Mouse (Mus musculus) urinary bladder, postnatal 14 days (tissue): ENCODE results near the gene Olfr1311.
"Not testable (repeated sequence)": the region's sequence is repeated elsewhere in the genome, so short reads cannot be mapped to it uniquely, and the experiment has no call there.

ENCODE experiments used
- DNase-seq: peaks from one replicate; pipeline ENCODE4 v3.0.0; 2021; ENCODE audit warnings: low spot score

Olfr1311 gene

DNA sequence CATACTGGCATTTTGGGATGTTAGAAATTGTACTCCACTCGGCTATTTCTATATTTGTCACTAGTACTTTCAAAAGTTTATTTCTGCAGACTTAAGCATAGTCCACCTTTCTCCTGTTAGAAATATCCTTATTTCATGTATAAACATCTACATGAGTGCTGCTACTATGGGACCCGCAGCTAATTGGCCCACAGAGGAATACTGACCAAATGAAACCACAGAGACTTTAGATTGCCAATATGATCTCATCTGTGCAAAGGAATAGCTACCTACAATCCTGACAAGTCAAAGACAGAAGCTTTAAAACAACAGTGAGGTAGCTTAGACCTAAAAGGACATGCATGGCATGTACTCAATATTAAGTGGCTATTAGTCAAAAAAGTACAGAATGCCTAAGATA, at the start of gene Olfr1311:
Gene Olfr1311 (minus strand): TSS at position 101 of the 400 bp plus-strand sequence.
- no peak for DNase-seq

DNA sequence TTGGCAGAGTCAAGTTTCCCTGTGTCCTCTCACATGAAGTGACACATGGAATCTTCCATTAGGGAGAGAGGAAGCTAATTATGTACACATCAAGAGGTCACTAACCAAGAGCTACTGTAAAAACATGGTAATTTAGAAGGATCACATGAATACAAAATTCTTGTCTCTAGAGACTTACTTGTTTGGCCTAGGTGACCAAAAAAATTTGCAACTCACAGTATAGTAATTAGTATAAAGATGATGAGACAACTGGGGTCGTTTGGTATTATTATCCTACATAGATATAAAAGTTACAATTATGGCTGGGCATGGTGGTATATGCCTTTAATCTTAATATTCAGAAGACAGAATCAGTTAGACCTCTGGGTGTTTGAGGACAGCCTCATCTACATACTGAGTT, 25.9 kb upstream of the Olfr1311 start, which contains the start of gene Olfr1312:
Gene Olfr1312 (minus strand): TSS at position 101 of the 400 bp plus-strand sequence.
- no peak for DNase-seq

DNA sequence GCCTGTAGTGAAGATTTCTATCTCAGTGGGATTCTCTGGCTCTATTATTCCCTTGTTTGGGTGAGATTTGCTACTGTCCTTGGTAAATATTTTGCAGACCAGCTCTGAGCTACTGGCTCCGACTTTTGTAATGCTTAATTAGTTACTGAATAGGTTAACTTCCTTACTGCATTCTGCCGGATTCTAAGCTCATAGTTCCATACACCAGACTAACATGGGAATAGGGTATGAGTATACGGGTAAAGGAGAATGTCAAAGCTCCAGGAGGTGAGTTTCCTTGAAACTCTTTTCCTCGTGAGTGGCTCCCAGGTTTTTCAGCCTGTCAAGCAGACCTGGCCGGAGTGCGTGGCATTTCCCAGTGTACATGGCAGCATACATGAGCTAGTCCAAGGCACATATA, 2.8 kb upstream of the Olfr1311 start:
- DNase-seq = not testable (repeated sequence)

DNA sequence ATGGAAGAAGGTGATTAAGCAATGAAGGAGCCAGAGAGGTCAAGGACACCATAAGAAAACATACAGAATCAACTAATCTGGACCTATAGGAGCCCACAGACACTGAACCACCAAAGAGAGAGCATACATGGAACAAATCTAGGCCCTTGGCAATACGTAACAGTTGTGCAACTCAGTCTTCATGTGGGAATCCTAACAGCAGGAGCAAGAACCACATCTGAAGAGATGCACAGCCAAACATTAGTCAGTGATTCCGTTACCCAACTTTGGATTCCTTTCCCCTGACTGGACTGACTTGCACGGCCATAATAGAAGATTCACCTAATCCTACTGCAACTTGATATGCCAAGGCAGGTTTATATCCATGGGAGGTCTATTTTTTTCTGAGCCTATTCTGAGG, 9.3 kb downstream of the Olfr1311 start:
- DNase-seq = no peak

DNA sequence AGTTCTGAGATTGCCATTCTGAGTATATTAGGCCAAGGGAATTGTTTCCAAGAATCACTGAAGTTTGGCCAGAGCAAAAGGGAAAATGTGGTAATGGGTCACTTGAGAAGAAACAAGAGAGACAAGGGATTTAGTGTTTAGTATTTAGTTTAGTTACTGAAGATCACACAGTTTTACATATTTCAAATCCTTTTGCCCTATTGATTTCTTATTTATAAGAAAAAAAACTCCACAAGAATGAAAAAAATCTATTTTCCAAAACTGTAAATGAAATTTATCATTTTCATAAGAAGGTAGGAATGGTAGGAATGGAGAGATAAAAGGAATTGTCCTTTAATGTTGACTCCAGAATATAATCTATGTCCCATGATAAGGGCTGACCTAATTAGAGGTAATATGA, 11.6 kb downstream of the Olfr1311 start, which contains the start of gene Olfr1310:
Gene Olfr1310 (minus strand): TSS at position 101 of the 400 bp plus-strand sequence.
- DNase-seq = no peak

DNA sequence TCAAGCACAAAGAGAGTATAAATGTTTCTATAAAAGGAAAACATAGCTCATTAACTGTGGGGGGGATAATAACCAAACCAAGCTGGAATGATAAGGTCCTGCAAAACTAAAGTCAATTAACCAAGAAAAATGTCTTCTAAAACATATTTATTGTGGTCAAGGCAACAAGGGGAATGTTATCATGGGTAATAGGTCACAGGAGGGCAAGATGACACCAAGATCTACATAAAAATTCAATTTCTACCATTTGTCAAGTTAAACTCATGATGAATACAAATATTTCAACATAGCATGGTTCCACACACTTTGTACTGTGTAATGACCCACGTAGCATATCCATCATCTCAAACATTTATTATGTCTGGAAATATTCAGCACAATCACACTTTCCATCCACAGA, 34.0 kb downstream of the Olfr1311 start, which contains the start of gene Olfr1309:
Gene Olfr1309 (minus strand): TSS at position 101 of the 400 bp plus-strand sequence.
- DNase-seq = no peak
